Mouse (Mus musculus) midbrain, embryonic 11.5 days (tissue): ENCODE data around the gene Sub1. TPM values are rescaled to one million over a fixed set of nuclear protein-coding genes. Genes with fewer than 3 reads are reported as not detected.

Experiments
- ATAC-seq: fragments of 200-750 bp; cut with Nextera tagmentation; 2 replicates; pipeline ENCODE4 v1.8.0; 2017; ENCODE audit warnings: moderate TSS enrichment, moderate library complexity; ENCODE audit not compliant: low FRiP score
- DNase-seq: peaks from one replicate; pipeline ENCODE4 v3.0.0; 2015; ENCODE audit warnings: low spot score; ENCODE audit errors: missing footprints
- H3K27ac ChIP-seq: fragments of 300-500 bp; sonication (generic); 2 replicates; pipeline ENCODE4 v1.5.1; 2014; ENCODE audit warnings: low read depth, low read length
- H3K27me3 ChIP-seq: fragments of 300-500 bp; sonication (generic); 2 replicates; pipeline ENCODE4 v1.6.1; 2014; ENCODE audit warnings: mild to moderate bottlenecking, low read length, moderate library complexity, mixed read lengths; ENCODE audit not compliant: control insufficient read depth, insufficient read depth
- H3K36me3 ChIP-seq: fragments of 300-500 bp; sonication (generic); 2 replicates; pipeline ENCODE4 v1.6.1; 2014; ENCODE audit warnings: mild to moderate bottlenecking, low read length, moderate library complexity, mixed read lengths; ENCODE audit not compliant: control insufficient read depth, insufficient read depth
- H3K4me1 ChIP-seq: fragments of 300-500 bp; sonication (generic); 2 replicates; pipeline ENCODE4 v1.6.1; 2014; ENCODE audit warnings: low read length; ENCODE audit not compliant: control insufficient read depth, insufficient read depth
- H3K4me2 ChIP-seq: fragments of 300-500 bp; sonication (generic); 2 replicates; pipeline ENCODE4 v1.6.1; 2014; ENCODE audit warnings: mild to moderate bottlenecking, moderate library complexity
- H3K4me3 ChIP-seq: fragments of 300-500 bp; sonication (generic); 2 replicates; pipeline ENCODE4 v1.5.1; 2014; ENCODE audit warnings: low read depth, low read length
- H3K9ac ChIP-seq: fragments of 300-500 bp; sonication (generic); 2 replicates; pipeline ENCODE4 v1.6.1; 2014; ENCODE audit warnings: low read length
- H3K9me3 ChIP-seq: fragments of 300-500 bp; sonication (generic); 2 replicates; pipeline ENCODE4 v1.6.1; 2016; ENCODE audit warnings: low read length; ENCODE audit not compliant: control insufficient read depth
- WGBS: fragments of 180-500 bp; shearing (Covaris S2); extraction: QIAGEN DNeasy Blood & Tissue Kit; methylation state at CpG from one replicate; pipeline ENCODE4 v1.1.7; 2014; 5-methylcytosine and 5-hydroxymethylcytosine counted together
- polyA plus RNA-seq: library from polyadenylated mRNA; unstranded; fragments of >200 nt; fragmentation: Nextera tagmentation; extraction: Ambion mirVana; gene quantifications from 2 replicates; pipeline ENCODE4 v1.2.1, GENCODE M21; 2014

Gene Sub1
- 798 and 807 TPM in 2 replicates for polyA plus RNA-seq

DNA sequence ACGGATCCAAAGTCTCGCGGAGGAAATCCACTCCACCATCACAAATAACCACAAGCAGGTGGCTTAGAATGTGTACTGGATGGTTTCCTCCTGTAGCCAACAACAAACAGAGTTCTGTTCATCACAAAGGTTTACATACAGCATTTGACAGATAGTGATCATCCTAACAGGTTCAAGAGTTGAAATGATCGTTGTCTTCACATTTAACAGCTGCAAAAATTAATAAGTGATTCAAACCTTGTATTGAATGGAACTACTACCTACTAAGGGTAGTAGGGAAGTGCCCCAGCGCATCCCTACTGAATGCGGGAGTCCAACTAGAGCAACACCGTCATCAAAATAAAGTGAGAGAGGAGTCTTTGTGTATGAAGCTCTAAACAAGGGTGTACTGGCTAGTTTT is at the start of gene Sub1:
Sub1 (minus strand) TSS at position 101 of the 400 bp plus-strand sequence.
- Histone ChIP-seq H3K4me2 (no peak within 1 kb of the TSS; the same call in 1 of the 2 replicates), H3K27ac (peak within 1 kb of the TSS; percentile 59; the same call in 1 of the 2 replicates), H3K4me1 (peaks cover 10% of the 10 kb centered on the region), H3K9ac (peak within 1 kb of the TSS; percentile 90), H3K36me3 (no peaks in the 10 kb centered on the region), H3K27me3 (no peaks in the 10 kb centered on the region), H3K4me3 (peak within 1 kb of the TSS; percentile 99), H3K9me3 (no peaks in the 10 kb centered on the region)
- WGBS, result 91% methylated on average over 7 of the region's 7 CpGs
- DNase-seq (peak; percentile 68), ATAC-seq (no peak)

DNA sequence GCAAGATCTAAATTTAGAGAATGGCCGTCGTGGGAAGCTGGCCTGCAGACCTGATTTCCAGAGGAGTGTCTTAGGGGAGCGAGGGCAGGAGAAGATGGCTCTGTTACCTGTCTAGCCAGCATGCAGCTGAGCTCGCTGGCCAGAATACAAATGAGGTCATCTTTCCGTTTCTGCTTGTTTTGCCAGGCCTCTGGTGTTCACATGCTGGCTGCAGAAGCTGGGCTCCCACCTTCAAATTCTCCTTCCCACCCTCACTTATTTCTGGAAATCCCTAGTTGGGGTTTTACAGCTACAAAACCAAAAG is 43.6 kb upstream of the Sub1 start:
- ATAC-seq (no peak), DNase-seq (no peak)
- no peak overlapping the region for H3K9ac ChIP-seq
- no peak overlapping the region for H3K4me2 ChIP-seq
- WGBS, result 63% methylated on average over 5 of the region's 5 CpGs
- no peaks in the 10 kb centered on the region for H3K36me3 ChIP-seq
- H3K4me1 ChIP-seq, result no peaks in the 10 kb centered on the region
- no peaks in the 10 kb centered on the region for H3K9me3 ChIP-seq
- no peak overlapping the region for H3K27ac ChIP-seq
- H3K27me3 ChIP-seq, result no peaks in the 10 kb centered on the region
- no peak overlapping the region for H3K4me3 ChIP-seq

DNA sequence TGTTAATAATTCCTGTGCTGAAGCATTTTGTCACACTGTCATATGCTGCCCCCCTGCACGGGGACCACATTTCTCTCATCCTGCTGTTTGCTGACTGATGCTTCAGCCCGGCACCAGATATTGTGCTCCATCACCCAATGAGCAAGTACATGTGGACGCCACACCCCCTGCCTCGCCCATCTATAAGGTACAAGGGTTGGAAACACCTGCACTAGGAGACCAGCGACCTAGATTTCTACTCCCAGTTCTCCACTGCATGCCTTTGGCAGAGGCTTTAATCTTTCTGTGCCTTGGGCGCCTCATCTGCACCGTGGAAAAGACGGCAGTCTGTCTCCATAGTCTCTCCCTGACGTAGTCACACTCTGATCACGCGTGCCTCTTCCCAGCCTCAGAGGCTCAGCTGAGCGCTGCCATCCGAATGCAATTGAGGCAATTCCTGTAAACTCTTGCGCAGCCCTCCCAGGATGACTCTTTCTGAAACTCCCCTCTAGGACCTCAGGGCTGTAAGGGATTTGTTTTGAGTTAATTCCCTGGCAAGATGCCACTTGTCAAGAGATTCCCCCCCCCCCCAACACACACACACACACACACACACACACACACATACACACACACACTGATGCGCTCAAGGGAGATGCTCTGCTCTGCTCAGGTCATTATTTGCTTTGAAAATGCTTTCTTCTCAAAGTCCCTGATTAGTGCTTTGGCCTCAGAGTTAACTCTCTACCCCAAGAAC is 43.1 kb upstream of the Sub1 start:
- ATAC-seq (peak; percentile 25; the same call in 1 of the 2 replicates), DNase-seq (no peak)
- Histone ChIP-seq H3K36me3 (no peaks in the 10 kb centered on the region), H3K4me3 (no peak overlapping the region), H3K27ac (no peak overlapping the region), H3K9ac (no peak overlapping the region), H3K4me1 (no peaks in the 10 kb centered on the region), H3K27me3 (no peaks in the 10 kb centered on the region), H3K9me3 (no peaks in the 10 kb centered on the region), H3K4me2 (no peak overlapping the region)
- 81% methylated on average over 15 of the region's 15 CpGs for WGBS

DNA sequence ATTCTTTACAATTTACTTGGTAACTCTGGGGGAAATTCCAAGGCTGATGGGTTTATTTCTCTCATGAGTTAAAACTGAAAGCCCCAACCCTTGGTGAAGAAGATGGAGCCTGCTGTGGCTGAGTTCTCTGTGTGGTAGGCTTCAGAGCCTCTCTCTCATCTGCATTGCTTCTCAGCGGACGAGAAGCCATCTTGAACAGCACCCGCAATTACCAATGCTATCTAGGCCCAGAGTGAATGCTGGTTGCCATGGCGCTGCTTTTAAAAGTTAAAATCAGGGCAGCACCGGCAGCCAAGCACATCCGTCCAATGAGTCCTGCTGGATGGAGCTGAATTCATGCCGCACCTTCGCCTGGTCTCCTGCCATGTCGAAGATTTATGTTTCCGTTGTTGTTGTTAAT is 42.5 kb upstream of the Sub1 start:
- H3K9ac ChIP-seq, result no peak overlapping the region
- H3K4me3 ChIP-seq, result no peak overlapping the region
- H3K27me3 ChIP-seq, result no peaks in the 10 kb centered on the region
- no peak overlapping the region for H3K27ac ChIP-seq
- no peaks in the 10 kb centered on the region for H3K9me3 ChIP-seq
- H3K4me1 ChIP-seq, result no peaks in the 10 kb centered on the region
- H3K4me2 ChIP-seq, result no peak overlapping the region
- WGBS, result 68% methylated on average over 10 of the region's 10 CpGs
- ATAC-seq (peak; percentile 65; the same call in 1 of the 2 replicates), DNase-seq (no peak)
- no peaks in the 10 kb centered on the region for H3K36me3 ChIP-seq

DNA sequence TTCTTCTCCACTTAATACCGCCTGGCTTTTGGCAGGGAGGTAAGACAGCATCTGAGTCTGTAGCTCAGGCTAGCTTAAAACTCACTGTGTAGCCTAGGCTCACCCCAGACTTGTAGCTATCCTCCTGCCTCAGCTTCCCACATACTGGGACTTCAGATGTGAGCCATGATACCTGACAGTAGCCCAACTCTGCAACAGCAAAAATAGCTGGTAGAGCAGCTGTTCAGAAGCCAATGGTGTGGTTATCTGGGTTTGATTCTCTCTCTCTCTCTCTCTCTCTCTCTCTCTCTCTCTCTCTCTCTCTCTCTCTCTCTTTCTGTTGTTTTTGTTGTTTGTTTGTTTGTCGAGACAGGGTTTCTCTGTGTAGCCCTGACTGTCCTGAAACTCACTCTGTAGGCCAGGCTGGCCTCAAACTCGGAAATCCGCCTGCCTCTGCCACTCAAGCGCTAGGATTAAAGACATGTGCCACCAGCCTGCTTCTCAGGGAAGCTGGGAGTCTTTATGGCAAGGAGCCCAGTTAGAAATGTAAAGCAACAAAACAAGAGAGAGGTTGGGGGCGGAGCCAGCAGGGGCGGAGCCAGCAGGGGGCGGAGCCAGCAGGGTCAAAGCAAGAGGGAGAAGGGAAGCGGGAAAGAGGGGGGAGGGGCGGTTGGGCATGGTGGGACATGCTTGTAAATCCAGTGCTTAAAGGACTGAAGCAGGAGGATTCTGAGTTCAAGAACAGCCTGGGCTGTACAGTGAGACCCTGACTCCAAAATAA is 41.3 kb upstream of the Sub1 start:
- H3K4me2 ChIP-seq, result no peak overlapping the region
- no peak for DNase-seq

DNA sequence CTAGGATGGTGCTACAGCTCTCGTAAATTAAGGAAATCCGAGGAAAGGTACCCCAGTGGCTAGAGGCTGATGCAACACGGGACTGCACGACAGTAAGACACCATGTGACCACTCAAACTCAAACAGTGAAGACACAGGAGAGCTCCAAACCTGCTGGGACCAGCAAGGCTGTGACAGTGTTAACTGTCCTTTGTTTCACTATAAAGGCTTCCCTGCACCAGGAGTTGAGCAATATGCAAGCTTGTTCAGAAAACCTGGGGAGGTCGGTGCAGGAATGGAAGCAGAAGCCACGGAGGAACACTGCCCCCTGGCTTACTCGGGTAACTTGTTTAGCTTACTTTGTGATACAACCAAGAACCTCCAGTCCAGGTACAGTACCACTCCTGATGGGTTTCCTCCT is 40.4 kb upstream of the Sub1 start:
- ATAC-seq (no peak), DNase-seq (no peak)
- 67% methylated on average over 7 of the region's 7 CpGs for WGBS
- Histone ChIP-seq H3K4me1 (no peaks in the 10 kb centered on the region), H3K4me3 (no peak overlapping the region), H3K9me3 (no peaks in the 10 kb centered on the region), H3K4me2 (no peak overlapping the region), H3K27ac (no peak overlapping the region), H3K9ac (no peak overlapping the region), H3K27me3 (no peaks in the 10 kb centered on the region), H3K36me3 (no peaks in the 10 kb centered on the region)

More for the DNA sequence above, 41.3 kb upstream of the Sub1 start:
- no peaks in the 10 kb centered on the region for H3K9me3 ChIP-seq
- WGBS, result 77% methylated on average over 10 of the region's 10 CpGs
- H3K36me3 ChIP-seq, result no peaks in the 10 kb centered on the region
- H3K27ac ChIP-seq, result no peak overlapping the region
- no peaks in the 10 kb centered on the region for H3K27me3 ChIP-seq
- H3K4me1 ChIP-seq, result no peaks in the 10 kb centered on the region
- H3K9ac ChIP-seq, result no peak overlapping the region
- H3K4me3 ChIP-seq, result no peak overlapping the region
- ATAC-seq, result 0 out of 2 replicates have a peak, but pooled peaks have one; percentile 31

DNA sequence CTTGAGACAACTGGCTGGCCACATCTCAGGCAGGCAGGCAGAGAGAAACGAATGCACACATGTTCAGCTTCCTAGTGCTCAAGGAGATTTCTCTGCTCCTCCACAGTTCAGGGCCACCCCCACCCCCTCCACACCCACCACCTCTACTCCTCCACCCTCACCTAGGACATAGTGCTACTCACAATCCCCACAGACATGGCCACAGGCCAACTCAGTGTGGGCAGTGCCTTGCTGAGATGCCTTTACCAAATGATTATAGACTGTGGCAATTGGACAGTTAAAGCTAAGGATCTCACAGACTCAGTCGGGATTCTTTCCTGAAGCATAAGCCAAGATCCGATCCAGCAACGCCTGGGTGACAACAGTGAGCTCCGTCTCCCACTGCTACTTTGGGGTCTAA is 39.9 kb upstream of the Sub1 start:
- no peak for ATAC-seq
- Histone ChIP-seq H3K36me3 (no peaks in the 10 kb centered on the region), H3K27me3 (no peaks in the 10 kb centered on the region), H3K9me3 (no peaks in the 10 kb centered on the region), H3K4me3 (no peak overlapping the region), H3K9ac (no peak overlapping the region), H3K27ac (no peak overlapping the region), H3K4me1 (no peaks in the 10 kb centered on the region), H3K4me2 (no peak overlapping the region)
- no peak for DNase-seq
- WGBS, result 79% methylated on average over 5 of the region's 5 CpGs

DNA sequence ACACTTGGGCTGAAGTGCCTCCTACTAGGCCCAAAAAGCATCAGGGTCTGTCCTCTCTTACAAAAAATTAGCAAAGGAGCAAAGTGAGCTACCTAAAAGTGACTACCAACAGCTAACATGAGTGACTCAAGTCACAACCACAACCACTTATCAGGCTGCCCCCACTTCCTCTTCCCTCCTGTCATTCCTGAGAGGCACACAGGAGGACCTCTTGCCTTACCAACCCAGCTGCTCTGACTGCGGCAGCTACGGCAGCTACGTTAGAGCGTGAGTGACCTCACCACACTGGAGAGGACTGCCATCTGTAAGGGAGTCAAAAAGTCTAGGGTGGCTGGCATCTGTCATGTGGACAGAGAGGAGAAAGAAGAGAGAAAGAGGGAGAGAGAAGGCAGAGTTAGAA is 37.5 kb upstream of the Sub1 start:
- Histone ChIP-seq H3K4me2 (no peak overlapping the region), H3K27ac (no peak overlapping the region), H3K9me3 (no peaks in the 10 kb centered on the region), H3K4me1 (no peaks in the 10 kb centered on the region), H3K9ac (no peak overlapping the region), H3K4me3 (no peak overlapping the region), H3K27me3 (no peaks in the 10 kb centered on the region), H3K36me3 (no peaks in the 10 kb centered on the region)
- WGBS, result 96% methylated on average over 4 of the region's 4 CpGs
- no peak for DNase-seq
- ATAC-seq, result no peak

DNA sequence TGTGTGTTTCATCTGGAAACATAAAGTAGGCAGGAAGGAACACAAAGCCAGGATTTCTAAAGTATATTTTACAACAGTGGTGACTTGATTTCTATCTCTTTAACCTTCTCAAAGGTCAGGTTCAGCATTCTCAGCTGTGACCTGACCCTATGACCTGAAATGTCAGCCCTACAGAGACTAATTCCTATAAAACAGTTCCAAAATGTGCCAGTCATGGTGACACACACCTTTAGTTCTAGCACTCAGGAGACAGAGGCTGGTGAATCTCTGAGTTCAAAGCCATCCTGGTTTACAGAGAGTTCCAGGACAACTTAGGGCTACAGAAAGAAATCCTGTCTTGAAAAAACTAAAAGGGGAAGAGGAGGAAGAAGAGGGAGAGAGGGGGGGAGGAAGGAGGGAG is 36.4 kb upstream of the Sub1 start:
- no peak overlapping the region for H3K4me2 ChIP-seq
- H3K36me3 ChIP-seq, result no peaks in the 10 kb centered on the region
- H3K4me1 ChIP-seq, result no peaks in the 10 kb centered on the region
- ATAC-seq (no peak), DNase-seq (no peak)
- no peak overlapping the region for H3K4me3 ChIP-seq
- no peak overlapping the region for H3K9ac ChIP-seq
- no peaks in the 10 kb centered on the region for H3K27me3 ChIP-seq
- H3K9me3 ChIP-seq, result no peaks in the 10 kb centered on the region
- H3K27ac ChIP-seq, result no peak overlapping the region
